Mouse (Mus musculus): ENCODE measurements around the gene 6430531B16Rik. TPM values are rescaled to one million over a fixed set of nuclear protein-coding genes. Genes with fewer than 3 reads are reported as not detected.

Gene 6430531B16Rik
- total RNA-seq, 1 experiment from 2014 or later: not detected

GRCm38 (mm10) chr7:139945516-139945915 lies 33.0 kb downstream of the 6430531B16Rik start:
- ATAC-seq (replicated peaks; ENCODE audit: insufficient number of reproducible peaks, low FRiP score, low TSS enrichment, poor library complexity, severe bottlenecking): no peak

GRCm38 (mm10) chr7:139944291-139945240 lies 34.0 kb downstream of the 6430531B16Rik start:
- ATAC-seq (replicated peaks; ENCODE audit: insufficient number of reproducible peaks, low FRiP score, low TSS enrichment, poor library complexity, severe bottlenecking): no peak

- peak; percentile 8; the same call in 1 of the 2 replicates for ATAC-seq (replicated peaks; ENCODE audit: insufficient number of reproducible peaks, low FRiP score, low TSS enrichment, poor library complexity, severe bottlenecking)
Observed at GRCm38 (mm10) chr7:139943674-139944281, 34.8 kb downstream of the 6430531B16Rik start, which contains the start of gene Utf1. TSS of gene Utf1 (plus strand) at chr7:139943789.

- no peak for ATAC-seq (replicated peaks; ENCODE audit: insufficient number of reproducible peaks, low FRiP score, low TSS enrichment, poor library complexity, severe bottlenecking)
Observed at GRCm38 (mm10) chr7:139940476-139941209, 37.9 kb downstream of the 6430531B16Rik start.

- ATAC-seq (replicated peaks; ENCODE audit: insufficient number of reproducible peaks, low FRiP score, low TSS enrichment, poor library complexity, severe bottlenecking): no peak
Observed at GRCm38 (mm10) chr7:139937810-139938209, 40.7 kb downstream of the 6430531B16Rik start.

GRCm38 (mm10) chr7:139937138-139937537 lies 41.4 kb downstream of the 6430531B16Rik start:
- ATAC-seq (replicated peaks; ENCODE audit: insufficient number of reproducible peaks, low FRiP score, low TSS enrichment, poor library complexity, severe bottlenecking): no peak

- no peak for ATAC-seq (replicated peaks; ENCODE audit: insufficient number of reproducible peaks, low FRiP score, low TSS enrichment, poor library complexity, severe bottlenecking)
Observed at GRCm38 (mm10) chr7:139936705-139937104, 41.9 kb downstream of the 6430531B16Rik start.

- ATAC-seq (replicated peaks; ENCODE audit: insufficient number of reproducible peaks, low FRiP score, low TSS enrichment, poor library complexity, severe bottlenecking): peak; percentile 55; the same call in 1 of the 2 replicates
Observed at GRCm38 (mm10) chr7:139930732-139931131, 47.8 kb downstream of the 6430531B16Rik start.

Other genes starting within 250 kb of the 6430531B16Rik start
- not detected in 3 replicates for gene Adgra1, start 144.6 kb downstream of the 6430531B16Rik start, total RNA-seq (2017)
- gene Kndc1, start 84.1 kb downstream of the 6430531B16Rik start, total RNA-seq (2017): not detected in 3 replicates
- not detected in 3 replicates for gene Utf1, start 35.0 kb downstream of the 6430531B16Rik start, total RNA-seq (2017)
- gene Adam8, start 13.8 kb upstream of the 6430531B16Rik start, total RNA-seq (2017): 10.2 to 54.2 TPM (median 40.8 TPM) in 3 replicates
- 27.4 to 31.4 TPM (median 27.6 TPM) in 3 replicates for gene Zfp511, start 57.6 kb upstream of the 6430531B16Rik start, total RNA-seq (2017)
- 16.3 to 28.9 TPM (median 26.9 TPM) in 3 replicates for gene Tubgcp2, start 57.9 kb upstream of the 6430531B16Rik start, total RNA-seq (2017)
- not detected in 3 replicates for gene Msx3, start 70.3 kb upstream of the 6430531B16Rik start, total RNA-seq (2017)
- 0.68 TPM in 1 of 3 replicates, not detected in the others for gene Caly, start 103.8 kb upstream of the 6430531B16Rik start, total RNA-seq (2017)
- not detected in 3 replicates for gene Prap1, start 114.6 kb upstream of the 6430531B16Rik start, total RNA-seq (2017)
- gene Fuom, start 123.7 kb upstream of the 6430531B16Rik start, total RNA-seq (2017): 2.8 to 7.7 TPM (median 4.5 TPM) in 3 replicates
- 0.87 to 1.5 TPM (median 1.2 TPM) in 3 replicates for gene Paox, start 137.0 kb upstream of the 6430531B16Rik start, total RNA-seq (2017)
- gene Echs1, start 137.7 kb upstream of the 6430531B16Rik start, total RNA-seq (2017): 37.8 to 42.3 TPM (median 41.5 TPM) in 3 replicates
- gene Mtg1, start 158.8 kb upstream of the 6430531B16Rik start, total RNA-seq (2017): 3.7 to 7.6 TPM (median 4.4 TPM) in 3 replicates
- not detected in 3 replicates for gene Sprn, start 176.1 kb upstream of the 6430531B16Rik start, total RNA-seq (2017)
- not detected in 3 replicates for gene Olfr522, start 186.0 kb upstream of the 6430531B16Rik start, total RNA-seq (2017)
- gene Olfr523, start 194.5 kb upstream of the 6430531B16Rik start, total RNA-seq (2017): not detected in 3 replicates
- not detected in 3 replicates for gene Olfr524, start 227.2 kb upstream of the 6430531B16Rik start, total RNA-seq (2017)
- gene Cd163l1, start 239.5 kb upstream of the 6430531B16Rik start, total RNA-seq (2017): 0.39 to 0.48 TPM in 2 of 3 replicates, not detected in the other

Measured in monocyte, adult 5-6 weeks (primary cell).